Mouse (Mus musculus) erythroblast, embryonic 14.5 days (primary cell): ENCODE measurements around the gene Fasl.

Experiments used
- GATA1 ChIP-seq: IDR thresholded peaks from 2 replicates; pipeline ENCODE4 v1.6.1; 2012; ENCODE audit warnings: low read length, inconsistent platforms, mixed read lengths
- TAL1 ChIP-seq: IDR thresholded peaks from 3 replicates; pipeline ENCODE4 v1.6.1; 2012; ENCODE audit warnings: low read length, inconsistent platforms, mixed read lengths

DNA sequence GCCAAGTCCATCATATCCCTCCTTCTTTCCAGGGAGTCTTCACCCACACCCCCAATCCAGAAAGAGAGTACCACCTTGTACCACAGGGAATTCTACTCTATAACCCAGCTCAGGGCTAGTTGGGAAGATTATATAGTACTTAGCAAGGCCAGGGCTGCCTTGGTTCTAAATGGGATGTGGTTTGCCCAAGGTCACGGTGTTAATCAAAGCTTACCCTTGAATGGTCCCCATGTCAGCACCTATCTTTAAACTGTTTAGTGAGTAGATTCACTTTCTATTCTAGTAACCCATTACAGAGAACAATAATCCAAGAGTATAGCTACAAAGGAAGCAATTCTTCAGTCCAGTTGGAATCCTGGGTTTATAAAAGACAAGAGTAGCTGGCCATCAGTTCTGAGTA lies 23.3 kb downstream of the Fasl start:
- TF ChIP-seq GATA1 (no peak), TAL1 (no peak)
